ENCODE assay signal across 16 mouse cellular contexts in genomic region chr19:40809858-40810257, GRCm38 (mm10). TPM values are rescaled to one million over a fixed set of nuclear protein-coding genes. Genes with fewer than 3 reads are reported as not detected.
DNase-seq lines count a peak whose midpoint lies in the region; ATAC-seq and TF ChIP-seq lines count a peak whose summit lies in the region.
"Had no signal": no experiment of that assay in that cellular context is flagged by ENCODE, and none has a peak within 500 bp of the region (broad histone marks: within the 10 kb centered on the region; RNA-seq: fewer than 3 reads in every experiment).

No protein-coding gene starts in this region.

- no peaks in the 10 kb centered on the region; the same call in 1 of the 2 replicates for H3K4me1 ChIP-seq in limb, embryonic 11.5 days (ENCODE audit: control insufficient read depth, insufficient read depth, low read length)
- peaks cover 6% of the 10 kb centered on the region; the same call in 1 of the 2 replicates for H3K4me1 ChIP-seq in limb, embryonic 10.5 days
- peaks cover 0 to 14% of the 10 kb centered on the region in 2 experiments; a peak in 2 of 4 replicates for H3K4me1 ChIP-seq in CH12.LX (ENCODE audit: control insufficient read depth in 1 of 2, insufficient read depth in 2 of 2)
- H3K4me1 ChIP-seq in heart, embryonic 10.5 days: peaks cover 17% of the 10 kb centered on the region
- H3K4me1 ChIP-seq: hindbrain, embryonic 15.5 days had no signal

- TF ChIP-seq CTCF in CH12.LX (conservative IDR thresholded peaks at IDR 0.05 in 1 of 2, IDR thresholded peaks at IDR 0.05 in 1 of 2; ENCODE audit: low read depth in 2 of 2, low read length in 2 of 2): no peak

- TF ChIP-seq EP300 in CH12.LX (IDR thresholded peaks at IDR 0.05; ENCODE audit: low read length): no peak

- no peaks in the 10 kb centered on the region for H3K9me3 ChIP-seq in limb, embryonic 11.5 days (ENCODE audit: control insufficient read depth, low read length)
- no peaks in the 10 kb centered on the region for H3K9me3 ChIP-seq in limb, embryonic 10.5 days (replicated peaks)
- H3K9me3 ChIP-seq in CH12.LX (replicated peaks; ENCODE audit: low read length): no peaks in the 10 kb centered on the region
- H3K9me3 ChIP-seq in heart, embryonic 10.5 days: no peaks in the 10 kb centered on the region
- H3K9me3 ChIP-seq: embryonic facial prominence, embryonic 10.5 days; hindbrain, embryonic 15.5 days had no signal

- no peaks in the 10 kb centered on the region for H3K27me3 ChIP-seq in limb, embryonic 11.5 days (ENCODE audit: control insufficient read depth, insufficient read depth, low read length)
- no peaks in the 10 kb centered on the region for H3K27me3 ChIP-seq in limb, embryonic 10.5 days (ENCODE audit: low read depth, poor library complexity, severe bottlenecking)
- H3K27me3 ChIP-seq in CH12.LX (replicated peaks): no peaks in the 10 kb centered on the region
- H3K27me3 ChIP-seq in heart, embryonic 10.5 days (ENCODE audit: insufficient read depth, poor library complexity, severe bottlenecking): peaks cover 4% of the 10 kb centered on the region; the same call in 1 of the 2 replicates
- H3K27me3 ChIP-seq: hindbrain, embryonic 15.5 days had no signal

- H3K4me3 ChIP-seq in limb, embryonic 11.5 days (ENCODE audit: low read depth, low read length): no peak overlapping the region
- no peak overlapping the region for H3K4me3 ChIP-seq in limb, embryonic 10.5 days
- no peak overlapping the region for H3K4me3 ChIP-seq in CH12.LX (replicated peaks in 1 of 3; ENCODE audit: low read depth in 2 of 3, low read length in 2 of 3, poor library complexity in 1 of 3)
- H3K4me3 ChIP-seq in heart, embryonic 10.5 days: no peak overlapping the region
- H3K4me3 ChIP-seq: embryonic facial prominence, embryonic 10.5 days; hindbrain, embryonic 15.5 days; left cerebral cortex, adult 2 months had no signal

- DNase-seq in limb, embryonic 11.5 days (ENCODE audit: low spot score): peak; percentile 22
- DNase-seq in limb, embryonic 10.5 days (ENCODE audit: low spot score): no peak
- DNase-seq in CH12.LX (ENCODE audit: extremely low read depth): peak; percentile 44
- peak; percentile 45 for DNase-seq in induced T-regulatory cell, adult 2 months (ENCODE audit: low read depth)
- peak; percentile 77 for DNase-seq in thymus, postnatal 0 days (ENCODE audit: low spot score)
- no peak for DNase-seq in layer of hippocampus, postnatal 25 days (ENCODE audit: extremely low spot score in 1 of 2, low spot score in 1 of 2)
- DNase-seq in left cerebral cortex, adult 18-20 months (ENCODE audit: low spot score in 2 of 2): no peak
- no peak for DNase-seq in heart, embryonic 10.5 days (ENCODE audit: low spot score)
- DNase-seq: adrenal gland, adult 8-10 months; cerebellum, adult 8-10 months; kidney, postnatal 25 days; liver; lung, embryonic 14.5 days had no signal

- H3K36me3 ChIP-seq in limb, embryonic 11.5 days (ENCODE audit: control insufficient read depth, insufficient read depth, low read length): no peaks in the 10 kb centered on the region
- H3K36me3 ChIP-seq in limb, embryonic 10.5 days: no peaks in the 10 kb centered on the region
- no peaks in the 10 kb centered on the region for H3K36me3 ChIP-seq in CH12.LX (replicated peaks in 1 of 2; ENCODE audit: control insufficient read depth in 1 of 2, insufficient read depth in 1 of 2, low read length in 1 of 2)
- H3K36me3 ChIP-seq in heart, embryonic 10.5 days: no peaks in the 10 kb centered on the region
- H3K36me3 ChIP-seq: embryonic facial prominence, embryonic 10.5 days; hindbrain, embryonic 15.5 days had no signal

- 68% methylated on average over 7 of the region's 7 CpGs for WGBS in limb, embryonic 11.5 days
- WGBS in limb, embryonic 10.5 days: 86% methylated on average over 7 of the region's 7 CpGs
- WGBS in heart, embryonic 10.5 days: 81% methylated on average over 7 of the region's 7 CpGs

- in situ Hi-C loops in CH12.LX (cut with MboI; ENCODE audit: low pct_ligation_motif_present, low pct_unique_long_range_greater_than_20kb, low sequenced_read_pairs): no loop called here

- dilution Hi-C loops in CH12.LX (cut with MboI; ENCODE audit: extremely low pct_ligation_motif_present, extremely low pct_unique_long_range_greater_than_20kb, low sequenced_read_pairs): no loop called here

- no peak for ATAC-seq in limb, embryonic 11.5 days (ENCODE audit: insufficient number of reproducible peaks, low FRiP score, low TSS enrichment, low read depth)

- H3K9ac ChIP-seq in limb, embryonic 11.5 days (ENCODE audit: low read length): no peak overlapping the region
- H3K9ac ChIP-seq in CH12.LX (ENCODE audit: insufficient read depth, low read depth): no peak overlapping the region
- H3K9ac ChIP-seq: hindbrain, embryonic 15.5 days; lung, embryonic 14.5 days had no signal

- H3K79me2 ChIP-seq in CH12.LX (replicated peaks; ENCODE audit: control insufficient read depth, extremely low read depth, insufficient read depth, poor library complexity, severe bottlenecking): no peaks in the 10 kb centered on the region

- no peak for TF ChIP-seq POLR2A in CH12.LX (IDR thresholded peaks at IDR 0.05; ENCODE audit: low read depth, low read length)

- no peak overlapping the region for H3K4me2 ChIP-seq in limb, embryonic 11.5 days (ENCODE audit: low read depth, severe bottlenecking)
- H3K4me2 ChIP-seq in CH12.LX (ENCODE audit: insufficient read depth, low read depth, poor library complexity, severe bottlenecking): no peak overlapping the region
- H3K4me2 ChIP-seq: hindbrain, embryonic 15.5 days; lung, embryonic 14.5 days had no signal

- TF ChIP-seq RAD21 in CH12.LX (IDR thresholded peaks at IDR 0.05; ENCODE audit: low read depth, low read length): no peak

- no peak overlapping the region for H3K27ac ChIP-seq in limb, embryonic 11.5 days (replicated peaks; ENCODE audit: low read depth, low read length)
- H3K27ac ChIP-seq in limb, embryonic 10.5 days: no peak overlapping the region
- H3K27ac ChIP-seq in CH12.LX (ENCODE audit: insufficient read depth, low read depth): no peak overlapping the region
- no peak overlapping the region for H3K27ac ChIP-seq in heart, embryonic 10.5 days
- H3K27ac ChIP-seq: embryonic facial prominence, embryonic 10.5 days; hindbrain, embryonic 15.5 days; left cerebral cortex, adult 2 months had no signal

TF ChIP-seq in CH12.LX, 34 proteins besides CTCF, POLR2A, EP300 and RAD21:
- TF ChIP-seq BHLHE40 (IDR thresholded peaks at IDR 0.05; ENCODE audit: low read depth, low read length) (peak; percentile 37; the same call in 1 of the 2 replicates), MXI1 (IDR thresholded peaks at IDR 0.05; ENCODE audit: low read depth, low read length) (no peak), USF1 (IDR thresholded peaks at IDR 0.05; ENCODE audit: low read depth, low read length) (no peak), ZKSCAN1 (IDR thresholded peaks at IDR 0.05; ENCODE audit: borderline replicate concordance, low read depth, low read length) (no peak), NELFE (IDR thresholded peaks at IDR 0.05; ENCODE audit: low read depth, low read length) (no peak), SIN3A (IDR thresholded peaks at IDR 0.05; ENCODE audit: low read length) (0 out of 2 replicates have a peak, but pooled peaks have one; percentile 18)

RNA-seq across cellular contexts. Expression of gene Ccnj, which starts 21.2 kb away (rescaled TPM):
- 33.5 and 37.2 TPM in 2 replicates for polyA plus RNA-seq in limb, embryonic 11.5 days (2014; fragmentation: Nextera tagmentation; extraction: Ambion mirVana)
- polyA plus RNA-seq in limb, embryonic 10.5 days (2016; fragmentation: Nextera tagmentation; extraction: Ambion mirVana): 35.6 and 36.9 TPM in 2 replicates
- 4.2 and 4.3 TPM in 2 replicates for total RNA-seq in CH12.LX (2012; rRNA removed)
- total RNA-seq in CH12.LX (2014; rRNA removed): 4.2 and 4.7 TPM in 2 replicates
- 7.5 and 8.6 TPM in 2 replicates for polyA plus RNA-seq in CH12.LX (2012; ENCODE audit: insufficient read length, low read depth)
- 7.6 and 8.7 TPM in 2 replicates for polyA plus RNA-seq in thymus, postnatal 0 days (2015; fragmentation: Nextera tagmentation; extraction: Ambion mirVana)
- total RNA-seq in layer of hippocampus, postnatal 25 days (2021): 1 to 10 TPM; 8.4 TPM
- total RNA-seq in left cerebral cortex, adult 18-20 months (2021): 1 to 10 TPM; 7.0 to 8.1 TPM
- polyA plus RNA-seq in heart, embryonic 10.5 days (2016; fragmentation: Nextera tagmentation; extraction: Ambion mirVana): 12.3 and 14.7 TPM in 2 replicates

Comparison
In these comparisons a context has a peak if more than half of its experiments do, and no peak if none do; other contexts are left out.
1. DNase-seq: peak in limb, embryonic 11.5 days (single experiment), CH12.LX (single experiment), induced T-regulatory cell, adult 2 months (single experiment) and thymus, postnatal 0 days (single experiment); none in limb, embryonic 10.5 days (single experiment), layer of hippocampus, postnatal 25 days (0 of 2), left cerebral cortex, adult 18-20 months (0 of 2) and heart, embryonic 10.5 days (single experiment).